Mouse (Mus musculus): ENCODE data around the gene Rpusd3.

The Rpusd3 gene

DNA sequence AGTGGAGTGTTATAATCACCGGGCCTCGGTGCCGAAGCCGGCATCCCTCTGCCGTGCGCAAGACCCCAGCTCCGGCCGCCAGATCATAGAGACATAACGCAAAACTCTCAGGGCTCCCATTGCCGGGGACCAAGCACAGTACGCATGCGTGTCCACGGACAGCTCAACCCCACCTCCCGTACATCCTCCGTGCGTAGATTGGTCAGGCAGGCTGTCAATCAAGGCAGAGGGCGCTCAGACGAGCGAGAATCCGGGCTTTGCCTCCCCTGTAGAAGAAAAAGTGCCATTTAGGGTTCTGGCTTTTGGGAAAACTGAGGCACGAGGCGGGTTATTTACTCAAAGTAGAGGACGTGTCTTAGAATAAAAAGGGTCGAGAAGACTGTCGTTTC lies at the start of gene Rpusd3:
Gene Rpusd3 (minus strand): TSS at position 142 of the 389 bp plus-strand sequence.
- peak; percentile 91 for DNase-seq (ENCODE audit: low spot score)

DNA sequence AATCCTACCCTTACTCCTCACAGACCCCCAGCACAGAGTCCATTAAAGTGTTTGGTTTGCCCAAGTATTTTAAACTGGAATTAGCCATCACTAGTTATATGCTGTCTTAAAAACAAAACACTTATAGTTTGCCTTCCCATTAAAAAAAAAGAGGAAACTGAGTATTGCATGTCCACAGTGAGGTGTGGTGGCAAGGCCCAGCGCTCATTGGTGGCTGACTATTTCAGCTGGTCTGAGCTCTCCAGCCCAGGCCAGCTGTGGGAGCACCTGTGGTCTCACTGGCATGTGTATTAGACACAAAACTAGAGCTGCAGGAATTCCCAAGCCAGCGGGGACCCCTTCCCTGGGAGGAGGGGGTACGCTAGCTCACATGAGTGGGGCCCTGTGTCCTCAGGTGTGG lies 49.4 kb upstream of the Rpusd3 start:
- no peak for DNase-seq (ENCODE audit: low spot score)

DNA sequence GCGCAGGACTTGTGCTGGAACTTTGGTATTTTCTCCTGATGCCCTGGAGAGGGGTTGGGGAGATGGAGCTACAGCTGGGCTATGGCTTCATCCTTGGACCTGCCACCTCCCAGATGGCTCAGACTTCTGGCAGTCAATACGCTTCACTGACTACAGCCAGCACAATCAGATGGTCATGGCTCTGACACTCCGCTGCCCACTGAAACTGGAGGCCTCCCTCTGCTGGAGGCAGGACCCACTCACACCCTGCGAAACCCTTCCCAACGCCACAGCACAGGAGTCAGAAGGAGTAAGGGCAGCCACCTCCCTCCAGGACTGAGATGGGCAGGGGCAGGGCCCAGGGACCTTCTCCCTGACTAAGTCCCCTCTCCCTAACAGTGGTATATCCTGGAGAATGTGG lies 46.5 kb upstream of the Rpusd3 start:
- no peak for DNase-seq (ENCODE audit: low spot score)

DNA sequence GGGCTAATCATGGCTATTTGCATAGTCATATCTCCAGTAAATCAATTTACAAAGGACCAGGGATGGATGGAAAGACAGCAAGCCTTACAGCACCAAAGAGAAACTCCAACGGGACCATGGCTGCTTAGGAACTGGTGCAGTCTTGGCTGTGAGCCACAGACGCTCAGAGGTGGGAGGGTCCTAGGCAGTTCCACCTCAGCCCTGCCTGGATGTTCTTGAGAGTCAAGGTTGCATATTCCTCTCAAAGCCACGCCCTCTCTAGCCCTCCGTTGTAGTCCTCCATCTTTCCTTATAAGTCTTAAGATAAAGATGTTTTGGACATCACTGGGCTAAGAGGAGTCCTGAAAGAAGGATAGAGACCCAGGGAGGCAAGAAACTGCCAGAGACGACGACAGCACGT lies 44.9 kb upstream of the Rpusd3 start:
- no peak for DNase-seq (ENCODE audit: low spot score)

DNA sequence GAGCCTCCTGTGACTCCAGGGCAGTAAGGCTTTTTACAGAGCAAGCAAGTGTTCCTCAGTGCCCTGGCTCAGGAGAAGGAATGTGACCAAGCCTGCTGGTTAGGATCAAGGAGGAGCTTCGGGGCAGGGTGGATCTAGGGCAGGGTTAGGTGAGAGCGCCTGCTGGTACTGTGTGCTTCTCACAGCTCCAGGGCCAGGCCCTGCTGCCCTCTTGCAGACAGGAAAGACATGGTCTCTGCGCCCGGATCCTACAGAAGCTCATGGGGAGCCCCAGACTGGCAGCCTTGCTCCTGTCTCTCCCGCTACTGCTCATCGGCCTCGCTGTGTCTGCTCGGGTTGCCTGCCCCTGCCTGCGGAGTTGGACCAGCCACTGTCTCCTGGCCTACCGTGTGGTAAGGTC lies 39.5 kb upstream of the Rpusd3 start:
- DNase-seq (ENCODE audit: low spot score) = no peak

DNA sequence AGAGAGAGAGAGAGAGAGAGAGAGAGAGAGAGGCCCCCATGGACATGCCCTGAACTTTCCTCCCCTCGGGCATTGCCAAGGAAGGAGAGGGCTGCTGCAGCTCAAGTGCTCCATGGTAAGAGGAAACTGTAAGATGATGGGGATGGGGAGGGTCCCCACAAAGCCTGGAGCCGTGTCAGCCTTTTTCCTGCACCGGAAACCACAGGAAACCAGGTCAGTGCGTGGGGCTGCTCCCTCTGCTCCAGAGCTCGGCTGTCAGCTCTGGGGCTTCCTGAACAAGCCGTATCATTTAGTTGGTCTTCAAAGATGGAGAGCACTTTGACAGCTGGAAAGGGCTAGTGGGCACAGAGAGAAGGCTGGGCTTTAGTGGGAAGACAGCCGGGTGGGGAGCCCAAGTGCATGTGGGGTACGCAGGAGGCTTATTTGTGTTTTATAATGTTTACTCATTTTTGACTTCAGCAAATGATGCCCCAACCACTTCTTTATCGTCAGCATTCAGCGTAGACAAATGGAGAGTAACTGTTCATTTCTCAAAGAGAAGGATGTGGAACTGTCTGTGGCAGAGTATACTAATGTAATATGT lies 38.9 kb upstream of the Rpusd3 start, which contains the start of gene Il17re:
Gene Il17re (plus strand): TSS at position 533 of the 583 bp plus-strand sequence.
- DNase-seq (ENCODE audit: low spot score) = no peak

DNA sequence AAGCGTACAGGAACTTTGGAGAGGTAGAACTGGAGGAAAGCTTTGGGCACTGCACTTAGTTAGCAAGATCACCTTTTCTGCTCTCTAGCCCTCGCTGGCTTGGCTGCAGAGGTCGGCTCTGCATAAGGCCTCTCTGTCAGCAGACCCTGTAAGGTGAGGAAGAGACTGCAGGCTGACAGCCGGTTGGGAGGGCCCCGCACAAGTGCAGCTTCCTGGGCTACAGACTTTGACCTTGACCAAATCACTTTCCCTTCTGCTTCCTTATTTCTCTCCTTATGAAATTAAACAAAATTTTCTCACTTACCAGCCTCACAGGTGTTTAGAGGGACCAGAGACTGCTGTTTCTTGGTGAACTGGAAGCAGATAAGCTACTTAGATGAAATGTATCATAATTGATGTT lies 35.9 kb upstream of the Rpusd3 start:
- DNase-seq (ENCODE audit: low spot score) = no peak

DNA sequence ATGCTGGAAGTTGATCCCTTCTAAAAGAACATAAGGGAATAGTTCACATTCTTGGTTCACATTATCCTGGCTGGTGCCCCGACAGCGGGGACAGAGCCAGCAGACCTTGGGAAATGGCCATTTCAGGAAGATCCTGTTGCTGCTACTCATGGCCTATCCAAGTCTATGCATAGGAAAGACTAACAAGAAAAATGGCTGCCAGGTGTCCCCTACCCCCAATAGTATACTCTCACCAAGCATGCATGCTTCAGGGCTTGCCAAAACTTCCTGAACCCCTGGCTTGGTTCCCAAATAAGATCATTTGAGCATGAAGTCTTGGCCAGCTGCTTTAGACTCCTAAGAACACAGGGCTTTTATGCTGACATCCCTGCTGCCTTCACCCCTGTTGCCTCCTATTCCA lies 32.7 kb upstream of the Rpusd3 start:
- DNase-seq (ENCODE audit: low spot score) = no peak

DNA sequence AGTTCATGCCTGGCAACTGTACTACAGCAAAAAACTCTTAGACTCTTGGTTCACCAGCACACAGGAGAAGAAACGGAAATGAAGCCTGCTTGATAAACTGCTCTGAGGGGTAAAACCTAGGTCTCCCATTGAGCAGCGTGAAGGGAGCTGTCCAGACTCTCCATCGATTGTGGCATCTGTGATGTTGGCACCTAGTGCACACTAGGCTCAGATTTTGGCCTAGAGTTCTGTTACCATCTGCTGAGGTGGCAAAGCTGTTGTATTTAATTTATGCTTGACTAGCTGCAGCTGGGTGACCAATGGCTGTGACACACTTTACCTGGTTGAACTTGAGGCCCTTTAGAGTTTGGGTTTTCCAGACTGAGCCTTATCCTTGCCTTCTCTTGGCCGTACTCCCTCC lies 28.5 kb upstream of the Rpusd3 start:
- DNase-seq (ENCODE audit: low spot score) = no peak

DNA sequence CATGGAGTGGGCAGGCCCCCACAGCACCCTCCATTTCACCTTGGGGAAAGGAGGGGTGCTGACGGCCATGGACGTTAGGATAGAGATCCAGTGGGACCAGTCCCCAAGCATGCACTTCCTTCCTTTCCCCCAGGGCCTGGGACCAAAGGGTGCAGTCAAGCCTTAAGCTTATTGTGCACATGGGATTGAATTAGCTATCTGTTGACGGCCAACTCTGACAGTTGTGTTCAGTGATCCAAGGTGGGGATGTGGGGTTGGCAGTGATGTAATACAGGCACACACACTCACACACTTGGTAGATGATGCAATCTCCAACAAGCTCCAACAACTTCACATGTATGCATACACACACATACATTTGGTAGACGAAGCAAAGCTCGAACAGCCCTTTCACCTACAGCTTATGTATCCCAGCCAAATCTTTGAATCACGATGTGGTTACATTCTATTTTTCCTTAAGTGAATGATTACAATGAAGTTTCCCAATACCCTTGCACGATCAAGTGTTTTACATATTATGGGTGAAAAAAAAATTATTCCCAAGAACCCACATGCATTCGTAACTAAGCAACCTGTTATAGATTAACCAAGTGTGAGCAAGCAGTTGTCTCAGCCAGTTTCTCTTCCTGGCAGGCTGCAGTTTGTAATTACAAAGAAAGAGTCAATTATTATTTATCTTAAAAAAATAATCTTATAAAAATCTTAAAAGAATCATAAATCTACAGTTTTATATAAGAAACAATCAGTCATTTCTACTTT lies 25.2 kb upstream of the Rpusd3 start:
- DNase-seq (ENCODE audit: low spot score) = no peak

DNA sequence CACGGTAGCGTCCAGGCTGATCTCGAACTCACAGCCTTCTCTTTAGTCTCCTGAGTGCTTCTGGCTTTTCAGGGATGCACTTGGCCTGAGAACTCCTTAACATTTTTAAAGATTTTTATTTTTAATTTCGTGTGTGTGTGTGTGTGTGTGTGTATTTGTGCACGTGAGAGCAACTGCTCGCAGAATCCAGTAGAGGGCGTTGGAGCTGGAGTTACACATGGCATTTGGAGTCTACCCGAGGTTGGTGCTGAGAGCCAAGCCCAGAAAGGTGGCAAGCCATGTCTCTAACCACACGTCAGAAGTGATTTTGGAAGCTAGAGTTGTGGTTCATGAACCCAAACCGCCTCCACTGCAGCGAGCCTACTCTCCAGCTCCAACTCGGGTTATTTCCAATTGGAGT lies 24.0 kb upstream of the Rpusd3 start:
- DNase-seq (ENCODE audit: low spot score) = no peak

DNA sequence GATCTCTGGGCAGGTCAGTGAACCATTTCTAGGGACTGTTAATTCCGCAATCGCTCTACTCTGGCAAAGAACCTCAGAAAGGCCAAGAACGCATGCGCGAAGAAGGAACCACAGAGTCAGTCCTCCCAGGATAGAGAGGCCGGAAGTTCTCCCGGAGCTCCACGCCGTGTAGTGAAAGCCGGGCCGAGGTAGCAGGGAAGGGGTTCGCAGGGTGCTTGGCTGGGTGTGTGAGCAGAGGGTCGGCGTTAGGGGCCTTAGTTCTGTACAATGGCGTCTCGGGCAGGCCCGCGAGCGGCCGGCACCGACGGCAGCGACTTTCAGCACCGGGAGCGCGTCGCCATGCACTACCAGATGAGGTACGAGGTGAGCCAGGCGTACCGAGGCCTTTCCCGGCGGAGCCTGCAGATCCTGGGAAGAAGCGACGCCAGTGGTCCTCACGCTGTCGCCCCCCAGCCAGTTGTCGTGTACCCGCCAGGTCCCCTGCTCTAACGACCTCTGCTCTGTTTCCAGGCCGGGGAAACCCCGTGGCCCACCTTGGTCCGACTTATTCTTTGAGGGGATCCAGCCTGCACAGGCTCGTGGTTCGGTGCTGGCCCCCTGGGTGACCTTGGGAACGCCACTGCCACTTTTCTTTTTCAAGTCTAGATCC lies 23.4 kb upstream of the Rpusd3 start, which contains the start of gene Jagn1:
Gene Jagn1 (plus strand): TSS at position 128 of the 649 bp plus-strand sequence.
- DNase-seq (ENCODE audit: low spot score) = peak; percentile 78

DNA sequence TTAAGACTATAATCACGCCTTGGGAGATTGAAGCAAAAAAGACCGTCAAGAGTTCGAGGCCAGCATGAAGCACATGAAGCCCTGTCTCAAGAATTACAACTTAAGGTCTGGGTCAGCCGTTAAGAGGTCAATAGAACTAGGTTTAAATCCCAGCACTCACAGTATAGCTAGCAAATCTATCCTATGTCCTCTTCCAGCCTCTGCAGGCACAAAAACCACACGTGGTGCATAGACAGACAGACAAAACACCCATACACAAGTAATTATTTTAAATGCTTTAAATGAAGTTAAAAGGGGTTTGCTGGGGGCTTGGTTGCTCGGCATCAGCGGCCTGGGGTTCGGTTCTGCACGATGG lies 22.9 kb upstream of the Rpusd3 start:
- no peak for DNase-seq (ENCODE audit: low spot score)

DNA sequence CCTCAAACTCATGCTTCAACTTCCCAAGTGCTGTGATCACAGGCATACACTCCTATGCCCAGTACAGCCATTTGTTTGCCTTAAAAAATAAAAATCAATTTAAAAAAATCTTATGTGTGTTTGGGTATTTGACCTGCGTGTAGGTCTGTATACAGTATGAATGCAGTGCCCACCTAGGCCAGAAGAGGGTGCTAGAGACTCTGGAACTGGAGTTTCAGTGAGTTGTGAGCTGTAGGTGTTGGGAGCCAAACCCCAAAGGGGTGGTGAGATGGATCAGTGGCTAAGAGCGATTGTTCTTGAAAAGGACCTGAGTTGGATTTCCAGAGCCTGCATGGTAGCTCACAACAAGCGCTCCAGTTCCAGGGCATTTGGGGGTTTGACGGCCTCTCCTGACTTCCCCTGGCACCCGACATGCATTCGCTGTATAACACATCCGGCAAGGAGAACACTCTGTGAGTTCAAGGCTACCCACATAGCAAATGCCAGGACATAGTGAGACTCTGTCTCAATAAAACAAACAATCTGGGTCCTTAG lies 22.1 kb upstream of the Rpusd3 start:
- DNase-seq (ENCODE audit: low spot score) = no peak

DNA sequence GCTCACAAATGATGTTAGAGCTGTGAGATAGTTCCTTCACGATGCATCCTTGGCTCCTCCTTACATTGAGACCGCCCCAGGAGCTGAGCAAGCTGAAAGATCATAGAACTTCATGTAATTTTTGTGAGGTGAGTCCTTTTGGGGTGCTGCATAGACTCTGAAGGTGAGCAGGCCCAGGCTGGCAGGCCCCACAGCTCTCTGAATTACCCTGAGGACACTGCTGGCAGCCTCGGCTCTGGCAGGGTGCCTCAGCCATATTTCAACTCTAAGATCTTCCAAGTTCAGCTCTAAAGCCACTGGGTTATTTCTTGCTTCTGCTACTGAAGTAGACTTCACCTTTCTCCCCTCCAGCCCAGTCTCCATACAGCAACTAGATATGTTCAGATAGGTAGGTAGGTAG lies 21.5 kb upstream of the Rpusd3 start:
- no peak for DNase-seq (ENCODE audit: low spot score)

DNA sequence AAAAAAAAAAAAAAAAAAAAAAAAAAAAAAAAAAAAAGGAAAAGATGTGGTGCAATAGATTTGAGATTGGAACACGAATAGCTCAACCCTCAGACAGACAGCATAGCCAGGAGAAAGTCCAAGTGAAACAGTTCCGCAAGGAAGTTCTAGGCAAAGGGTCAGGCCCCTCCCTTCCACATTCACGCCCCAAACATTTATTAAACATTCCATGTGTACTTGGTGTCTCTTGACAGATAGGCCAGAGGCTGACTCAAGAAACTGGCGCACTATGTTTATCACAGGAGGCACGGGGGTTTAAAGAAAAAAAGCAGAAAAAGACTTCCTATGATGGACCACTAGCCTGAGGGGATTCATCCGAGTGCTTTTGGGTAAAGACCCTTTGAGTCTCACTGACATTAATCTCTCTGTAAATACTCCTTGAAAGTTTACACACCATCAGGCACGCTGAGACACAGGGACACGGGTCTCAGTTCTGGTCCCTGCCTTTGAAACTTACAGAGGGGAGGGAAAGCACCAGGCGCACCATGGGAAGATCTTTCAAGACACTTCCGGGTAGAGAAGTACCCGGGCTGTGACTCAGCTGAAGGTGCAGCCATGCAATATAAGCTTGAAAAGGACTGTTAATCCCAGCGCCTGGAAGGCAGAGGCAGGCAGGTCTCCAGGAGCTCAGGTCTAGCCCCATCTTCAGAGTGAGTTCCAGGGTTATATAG lies 19.7 kb upstream of the Rpusd3 start:
- no peak for DNase-seq (ENCODE audit: low spot score)

DNA sequence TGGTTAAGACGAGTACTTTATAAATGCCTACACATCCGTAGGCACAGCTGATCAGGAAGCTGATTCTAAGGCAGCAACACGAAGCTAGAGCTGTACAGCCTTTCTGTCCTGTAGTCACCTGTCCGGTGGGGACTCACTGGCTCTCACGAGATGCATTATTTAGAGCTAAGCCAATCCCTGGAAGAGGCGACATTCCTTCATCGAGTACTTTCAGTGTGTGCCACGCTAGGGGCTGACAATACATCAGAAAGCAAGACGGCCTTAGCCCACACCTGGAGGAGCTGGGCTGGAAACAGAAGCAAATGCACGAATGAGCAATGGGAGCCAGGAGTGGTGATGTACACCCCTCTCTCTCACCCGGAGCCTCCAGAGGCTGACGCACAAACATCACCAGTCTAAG lies 18.0 kb upstream of the Rpusd3 start:
- DNase-seq (ENCODE audit: low spot score) = no peak

DNA sequence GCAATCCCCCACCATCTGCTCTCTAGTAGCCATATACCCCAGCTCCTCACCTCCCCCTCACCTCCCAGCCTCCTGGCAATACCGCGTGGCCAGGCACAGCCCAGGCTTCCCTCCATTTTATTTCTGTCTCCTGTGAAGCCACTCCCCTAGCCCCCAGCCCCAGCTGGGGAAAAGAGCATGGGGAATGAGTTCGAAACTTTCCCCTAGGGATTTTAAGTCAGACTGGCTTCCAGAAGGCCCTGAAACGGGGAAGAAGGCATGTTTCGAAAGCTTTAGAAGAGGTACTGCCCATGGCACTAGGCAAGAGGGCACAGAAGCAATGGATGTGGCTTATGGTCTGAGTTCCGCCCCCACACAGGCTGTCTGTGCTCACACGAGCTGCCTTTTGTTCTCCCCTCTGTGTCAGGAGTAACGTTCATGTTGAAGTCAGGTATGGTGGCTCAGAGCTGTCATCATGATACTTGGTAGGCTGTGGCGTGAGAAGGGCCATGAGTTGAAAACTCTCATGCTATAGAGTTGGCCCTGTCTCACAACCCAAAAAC lies 16.6 kb upstream of the Rpusd3 start, which contains the start of gene Cidec:
Gene Cidec (minus strand): TSS at position 97 of the 542 bp plus-strand sequence.
- no peak for DNase-seq (ENCODE audit: low spot score)

DNA sequence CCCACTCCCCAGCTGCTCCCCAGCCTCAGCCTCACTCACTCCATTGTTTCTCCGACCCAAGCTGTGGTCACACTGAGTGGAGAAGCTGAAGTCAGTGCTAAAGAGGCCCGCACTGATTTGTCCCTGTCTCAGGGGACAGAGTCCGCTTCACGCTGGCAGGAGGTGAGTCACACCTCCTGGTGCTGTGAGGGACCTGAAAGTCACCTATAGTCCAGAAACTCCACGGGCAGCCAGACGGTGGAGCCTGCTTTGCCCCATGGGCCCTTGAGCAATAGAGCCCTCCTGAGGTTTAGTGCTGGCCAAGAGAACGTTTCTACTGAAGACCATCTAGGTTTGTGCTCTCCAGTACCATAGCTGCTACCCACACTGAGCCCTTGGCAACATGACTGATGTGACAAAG lies 15.6 kb upstream of the Rpusd3 start:
- DNase-seq (ENCODE audit: low spot score) = no peak

DNA sequence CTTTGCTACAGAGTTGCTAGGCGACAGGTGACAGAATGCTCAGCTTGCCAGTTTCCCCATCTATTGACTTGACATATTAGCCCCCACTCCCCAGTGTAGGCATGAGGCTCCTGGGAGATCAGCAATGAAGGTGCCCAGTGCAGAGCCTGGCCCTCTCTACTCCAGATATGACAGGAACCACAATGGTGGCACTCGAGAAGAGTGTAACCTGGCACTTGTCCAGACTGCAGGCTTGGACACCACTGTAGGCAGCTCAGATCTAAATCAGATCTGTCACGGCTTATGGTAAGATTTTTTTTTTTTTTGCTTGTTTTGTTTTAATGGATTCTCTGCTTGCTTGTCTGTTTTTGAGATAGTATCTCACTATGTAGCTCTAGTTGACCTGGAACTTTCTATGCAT lies 14.5 kb upstream of the Rpusd3 start:
- no peak for DNase-seq (ENCODE audit: low spot score)

DNA sequence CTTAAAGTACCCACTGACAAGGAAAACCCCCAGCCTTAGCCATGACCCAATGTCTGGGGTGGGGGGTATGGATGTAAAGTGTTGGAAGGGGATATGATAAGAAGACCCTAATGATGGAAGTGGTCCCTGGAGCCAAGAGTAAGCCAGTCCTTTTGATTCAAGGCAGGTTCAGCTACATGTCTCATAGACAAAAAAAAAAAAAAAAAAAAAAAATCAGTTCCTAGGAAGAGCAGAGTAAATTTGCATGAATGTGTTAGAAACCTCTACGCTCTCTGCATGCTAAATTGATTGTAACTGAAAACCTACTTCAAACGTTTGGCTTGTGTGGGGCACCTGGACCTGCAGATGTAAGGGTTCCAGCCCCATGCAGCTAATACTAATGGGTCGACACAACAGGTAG lies 12.7 kb upstream of the Rpusd3 start:
- DNase-seq (ENCODE audit: low spot score) = no peak

DNA sequence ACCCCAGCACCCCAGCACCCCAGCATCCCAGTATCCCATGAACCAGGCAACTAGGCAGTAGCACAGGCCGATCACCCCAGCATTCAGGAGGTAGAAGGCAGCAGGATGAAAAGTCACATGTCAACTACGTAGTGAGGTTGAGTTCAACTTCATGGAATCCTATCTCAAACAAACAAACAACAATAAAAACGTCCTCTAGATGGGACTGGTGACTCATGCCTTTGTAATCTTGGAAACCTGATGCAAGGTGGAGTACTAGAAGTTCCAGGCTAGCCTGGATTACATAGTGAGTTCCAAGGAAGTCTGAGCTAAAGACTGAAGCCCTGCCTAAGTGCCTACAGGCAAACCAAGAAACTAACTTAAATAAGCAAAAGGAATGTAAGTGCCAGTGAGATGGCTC lies 11.7 kb upstream of the Rpusd3 start:
- no peak for DNase-seq (ENCODE audit: low spot score)
